Comparison of ENCODE assay signal across 13 mouse cellular contexts in the genomic region with DNA sequence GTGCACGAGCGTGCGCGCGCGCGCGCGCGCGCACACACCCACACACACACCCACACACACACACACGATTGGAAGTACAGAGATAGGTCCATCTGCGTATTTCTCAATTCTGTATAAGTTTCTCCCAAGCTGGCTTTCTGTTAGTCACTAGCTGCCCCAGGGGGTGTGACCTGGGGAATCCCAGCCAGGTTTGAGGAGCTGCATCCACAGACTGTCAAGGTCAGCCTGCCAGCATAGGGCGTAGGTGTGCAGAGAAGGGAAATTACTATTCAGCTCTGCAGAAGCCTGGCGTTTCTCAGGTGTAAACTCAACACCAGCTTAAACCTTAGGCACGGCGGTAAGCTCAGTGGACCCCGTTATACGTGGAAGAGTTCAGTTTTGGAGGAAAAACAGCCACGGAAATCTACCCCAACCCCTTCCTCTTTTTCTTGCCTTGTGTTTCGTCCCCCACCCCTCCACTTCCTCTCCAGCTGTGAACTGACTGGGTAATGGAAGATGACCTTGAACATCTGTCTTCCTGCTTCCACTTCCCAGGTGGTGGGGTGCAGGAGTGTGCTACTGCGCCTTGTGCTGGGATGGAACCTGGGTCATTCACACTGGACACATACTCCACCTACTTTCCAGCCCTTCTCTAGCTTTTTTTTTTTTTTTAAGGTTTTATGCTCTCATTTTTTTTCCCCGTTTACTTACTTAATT.
DNase-seq lines count a peak whose midpoint lies in the region; ATAC-seq and TF ChIP-seq lines count a peak whose summit lies in the region.
"Had no signal": no experiment of that assay in that cellular context is flagged by ENCODE, and none has a peak within 500 bp of the region (broad histone marks: within the 10 kb centered on the region; RNA-seq: fewer than 3 reads in every experiment).

No protein-coding gene starts in this region.

- H3K27me3 ChIP-seq in liver, postnatal 0 days (ENCODE audit: insufficient read depth, low read length): no peaks in the 10 kb centered on the region
- H3K27me3 ChIP-seq in liver, embryonic 12.5 days (replicated peaks): no peaks in the 10 kb centered on the region
- H3K27me3 ChIP-seq in midbrain, embryonic 11.5 days (ENCODE audit: control insufficient read depth, insufficient read depth, low read length): no peaks in the 10 kb centered on the region
- H3K27me3 ChIP-seq: liver, embryonic 13.5 days had no signal

- TF ChIP-seq CTCF in liver, postnatal 0 days (IDR thresholded peaks at IDR 0.05; ENCODE audit: low read depth): no peak

- 60% methylated on average over 23 of the region's 23 CpGs for WGBS in liver, postnatal 0 days (ENCODE audit: insufficient replicate concordance)
- 59% methylated on average over 23 of the region's 23 CpGs for WGBS in liver, embryonic 12.5 days (ENCODE audit: insufficient replicate concordance)
- 84% methylated on average over 23 of the region's 23 CpGs for WGBS in midbrain, embryonic 11.5 days

- no peak for TF ChIP-seq EP300 in liver, postnatal 0 days (IDR thresholded peaks at IDR 0.05; ENCODE audit: low read depth)

- H3K9ac ChIP-seq in liver, postnatal 0 days (replicated peaks): no peak overlapping the region
- no peak overlapping the region for H3K9ac ChIP-seq in liver, embryonic 12.5 days
- H3K9ac ChIP-seq in midbrain, embryonic 11.5 days (ENCODE audit: low read length): no peak overlapping the region
- H3K9ac ChIP-seq: liver, embryonic 13.5 days had no signal

- no peak overlapping the region for H3K27ac ChIP-seq in liver, postnatal 0 days (ENCODE audit: low read depth)
- H3K27ac ChIP-seq in liver, embryonic 12.5 days: no peak overlapping the region
- H3K27ac ChIP-seq in midbrain, embryonic 11.5 days (ENCODE audit: low read depth, low read length): no peak overlapping the region
- H3K27ac ChIP-seq: kidney, postnatal 0 days; liver, embryonic 13.5 days had no signal

- peak; percentile 26 to 66 for DNase-seq in cerebellum, postnatal 25 days
- DNase-seq in cerebellum, adult 9-10 months: no peak
- no peak for DNase-seq in liver, postnatal 0 days
- peak; percentile 62 for DNase-seq in adrenal gland, postnatal 25 days
- peak; percentile 22 for DNase-seq in lung, postnatal 25 days (ENCODE audit: low spot score)
- DNase-seq in midbrain, embryonic 11.5 days (ENCODE audit: low spot score, missing footprints): no peak
- no peak for DNase-seq in adipocyte (ENCODE audit: low spot score)
- DNase-seq: cerebellum, adult 11-12 months; liver, embryonic 13.5 days had no signal

- H3K4me1 ChIP-seq in liver, postnatal 0 days (ENCODE audit: insufficient read depth): no peaks in the 10 kb centered on the region; the same call in 1 of the 2 replicates
- H3K4me1 ChIP-seq in liver, embryonic 12.5 days: peaks cover 5% of the 10 kb centered on the region; the same call in 1 of the 2 replicates
- no peaks in the 10 kb centered on the region for H3K4me1 ChIP-seq in midbrain, embryonic 11.5 days (ENCODE audit: control insufficient read depth, insufficient read depth, low read length)

- no peaks in the 10 kb centered on the region for H3K36me3 ChIP-seq in liver, postnatal 0 days (replicated peaks; ENCODE audit: insufficient read depth, low read length)
- no peaks in the 10 kb centered on the region for H3K36me3 ChIP-seq in liver, embryonic 12.5 days
- H3K36me3 ChIP-seq in midbrain, embryonic 11.5 days (ENCODE audit: control insufficient read depth, insufficient read depth, low read length): no peaks in the 10 kb centered on the region
- H3K36me3 ChIP-seq: G1E; liver, embryonic 13.5 days had no signal

- peak overlapping the region; percentile 14; the same call in 1 of the 2 replicates for H3K4me2 ChIP-seq in liver, postnatal 0 days (ENCODE audit: low read depth, low read length)
- H3K4me2 ChIP-seq in liver, embryonic 12.5 days: no peak overlapping the region
- H3K4me2 ChIP-seq in midbrain, embryonic 11.5 days: no peak overlapping the region
- H3K4me2 ChIP-seq: liver, embryonic 13.5 days had no signal

- no peak for ATAC-seq in liver, postnatal 0 days
- no peak for ATAC-seq in liver, embryonic 12.5 days
- no peak for ATAC-seq in midbrain, embryonic 11.5 days (ENCODE audit: low FRiP score)

- H3K9me3 ChIP-seq in liver, postnatal 0 days (ENCODE audit: low read length): no peaks in the 10 kb centered on the region
- no peaks in the 10 kb centered on the region for H3K9me3 ChIP-seq in liver, embryonic 12.5 days (replicated peaks)
- no peaks in the 10 kb centered on the region for H3K9me3 ChIP-seq in midbrain, embryonic 11.5 days (ENCODE audit: control insufficient read depth, low read length)
- H3K9me3 ChIP-seq: G1E; liver, embryonic 13.5 days had no signal

- H3K4me3 ChIP-seq in liver, postnatal 0 days (ENCODE audit: low read depth, low read length): no peak overlapping the region
- no peak overlapping the region for H3K4me3 ChIP-seq in liver, embryonic 12.5 days
- no peak overlapping the region for H3K4me3 ChIP-seq in midbrain, embryonic 11.5 days (ENCODE audit: low read depth, low read length)
- H3K4me3 ChIP-seq: liver, embryonic 13.5 days; myocyte had no signal

Comparison
In these comparisons a context has a peak if more than half of its experiments do, and no peak if none do; other contexts are left out.
1. DNase-seq: peak in cerebellum, postnatal 25 days (2 of 2), adrenal gland, postnatal 25 days (single experiment) and lung, postnatal 25 days (single experiment); none in cerebellum, adult 9-10 months (single experiment), liver, postnatal 0 days (single experiment), midbrain, embryonic 11.5 days (single experiment) and adipocyte (single experiment).